Mouse (Mus musculus) forebrain, embryonic 16.5 days (tissue): Measurements from ENCODE around the gene Zdhhc11. TPM values are rescaled to one million over a fixed set of nuclear protein-coding genes. Genes with fewer than 3 reads are reported as not detected.
A peak's percentile ranks its signal among the peaks of the same experiment; 100 is the strongest.

Experiments used
- ATAC-seq: fragments of 200-750 bp; cut with Nextera tagmentation; 2 replicates; pipeline ENCODE4 v1.8.0; 2017; ENCODE audit warnings: mild to moderate bottlenecking, moderate library complexity
- H3K27ac ChIP-seq: fragments of 300-500 bp; sonication (generic); 2 replicates; pipeline ENCODE4 v1.5.1; 2014; ENCODE audit warnings: low read length, control low read depth
- H3K27me3 ChIP-seq: fragments of 300-500 bp; sonication (generic); replicated peaks from 2 replicates; pipeline ENCODE4 v1.6.1; 2014; ENCODE audit warnings: low read length; ENCODE audit not compliant: control insufficient read depth, insufficient read depth
- H3K36me3 ChIP-seq: fragments of 300-500 bp; sonication (generic); 2 replicates; pipeline ENCODE4 v1.6.1; 2014; ENCODE audit not compliant: control insufficient read depth, insufficient read depth
- H3K4me1 ChIP-seq: fragments of 300-500 bp; sonication (generic); replicated peaks from 2 replicates; pipeline ENCODE4 v1.6.1; 2014; ENCODE audit warnings: low read length; ENCODE audit not compliant: control insufficient read depth, insufficient read depth
- H3K4me2 ChIP-seq: fragments of 300-500 bp; sonication (generic); 2 replicates; pipeline ENCODE4 v1.6.1; 2014; ENCODE audit warnings: mild to moderate bottlenecking, low read length, control low read depth
- H3K4me3 ChIP-seq: fragments of 300-500 bp; sonication (generic); replicated peaks from 2 replicates; pipeline ENCODE4 v1.5.1; 2014; ENCODE audit warnings: mild to moderate bottlenecking, low read length, control low read depth
- H3K9ac ChIP-seq: fragments of 300-500 bp; sonication (generic); replicated peaks from 2 replicates; pipeline ENCODE4 v1.6.1; 2014; ENCODE audit warnings: low read depth, low read length, control low read depth
- H3K9me3 ChIP-seq: fragments of 300-500 bp; sonication (generic); 2 replicates; pipeline ENCODE4 v1.6.1; 2016; ENCODE audit warnings: low read length; ENCODE audit not compliant: control insufficient read depth
- WGBS: fragments of 180-500 bp; shearing (Covaris S2); extraction: QIAGEN DNeasy Blood & Tissue Kit; methylation state at CpG from one replicate; pipeline ENCODE4 v1.1.7; 2014; 5-methylcytosine and 5-hydroxymethylcytosine counted together
- microRNA-seq: library from miRNA; unstranded; fragments of <30 nt; microRNA quantifications from one replicate; pipeline ENCODE4, GENCODE M21; 2017
- polyA plus RNA-seq: library from polyadenylated mRNA; unstranded; fragments of >200 nt; fragmentation: Nextera tagmentation; extraction: Ambion mirVana; gene quantifications from 2 replicates; pipeline ENCODE4 v1.2.1, GENCODE M21; 2015

Zdhhc11 gene
- polyA plus RNA-seq, 1 experiment from 2014 or later = not detected

DNA sequence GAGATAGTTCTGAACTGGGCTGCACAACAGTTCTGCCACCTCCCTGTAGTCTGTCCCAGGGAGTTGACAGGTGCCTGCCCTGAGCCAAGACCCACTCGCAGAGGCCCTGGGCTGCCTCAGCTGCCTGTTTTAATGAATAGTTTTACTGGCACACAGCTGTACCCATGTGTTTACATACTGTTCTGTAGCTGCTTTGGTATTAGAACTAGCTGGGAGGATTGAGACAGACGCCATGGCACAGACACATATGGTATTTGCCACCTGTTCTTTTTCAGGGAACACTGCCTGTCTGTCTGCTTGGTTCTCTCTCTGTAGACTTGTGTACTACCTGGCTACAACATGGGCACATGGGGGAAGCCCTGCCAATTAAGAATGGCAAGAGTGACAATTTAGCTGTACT, 71.1 kb downstream of the Zdhhc11 start:
- Histone ChIP-seq H3K4me1 (no peaks in the 10 kb centered on the region; the same call in 1 of the 2 replicates), H3K27me3 (no peaks in the 10 kb centered on the region), H3K36me3 (0 out of 2 replicates have a peak, but pooled peaks cover 3% of the 10 kb centered on the region), H3K27ac (no peak overlapping the region), H3K9me3 (no peaks in the 10 kb centered on the region), H3K4me2 (no peak overlapping the region), H3K9ac (no peak overlapping the region), H3K4me3 (no peak overlapping the region)
- WGBS = 58% methylated on average over 2 of the region's 2 CpGs
- ATAC-seq = peak; percentile 69

GRCm38 (mm10) chr13:74035776-74036175, 72.1 kb downstream of the Zdhhc11 start:
- no peak overlapping the region for H3K4me2 ChIP-seq
- no peaks in the 10 kb centered on the region; the same call in 1 of the 2 replicates for H3K4me1 ChIP-seq
- no peak overlapping the region for H3K27ac ChIP-seq
- H3K27me3 ChIP-seq = no peaks in the 10 kb centered on the region
- H3K9me3 ChIP-seq = no peaks in the 10 kb centered on the region
- H3K9ac ChIP-seq = no peak overlapping the region
- 0 out of 2 replicates have a peak, but pooled peaks cover 5% of the 10 kb centered on the region for H3K36me3 ChIP-seq
- no peak overlapping the region for H3K4me3 ChIP-seq
- ATAC-seq = no peak
- WGBS = 90% methylated on average over 2 of the region's 2 CpGs

GRCm38 (mm10) chr13:74039926-74040325, 76.3 kb downstream of the Zdhhc11 start:
- H3K4me1 ChIP-seq = no peaks in the 10 kb centered on the region; the same call in 1 of the 2 replicates
- peaks cover 5% of the 10 kb centered on the region; the same call in 1 of the 2 replicates for H3K36me3 ChIP-seq
- H3K9me3 ChIP-seq = no peaks in the 10 kb centered on the region
- no peak overlapping the region for H3K4me2 ChIP-seq
- H3K4me3 ChIP-seq = no peak overlapping the region
- no peak overlapping the region for H3K27ac ChIP-seq
- no peak overlapping the region for H3K9ac ChIP-seq
- no peaks in the 10 kb centered on the region for H3K27me3 ChIP-seq
- ATAC-seq = no peak
- WGBS = 94% methylated on average over 3 of the region's 3 CpGs

Small RNA genes lying within 50 kb of the gene (microRNA-seq; reads per million reads assigned to microRNA genes)
- not detected for gene Gm25197

Other genes with a start within 250 kb of the Zdhhc11 start
- 13.5 and 14.9 TPM in 2 replicates for gene Slc12a7, start 230.8 kb upstream of the Zdhhc11 start, polyA plus RNA-seq
- gene Nkd2, start 116.2 kb upstream of the Zdhhc11 start, polyA plus RNA-seq = 11.0 and 12.2 TPM in 2 replicates
- gene Trip13, start 26.1 kb upstream of the Zdhhc11 start, polyA plus RNA-seq = 16.5 and 18.9 TPM in 2 replicates
- 102 and 104 TPM in 2 replicates for gene Brd9, start 26.0 kb upstream of the Zdhhc11 start, polyA plus RNA-seq
- 9.6 and 10.7 TPM in 2 replicates for gene Tppp, start 45.6 kb downstream of the Zdhhc11 start, polyA plus RNA-seq
- gene Cep72, start 98.4 kb downstream of the Zdhhc11 start, polyA plus RNA-seq = 10.3 and 10.4 TPM in 2 replicates
- gene Slc9a3, start 157.6 kb downstream of the Zdhhc11 start, polyA plus RNA-seq = 0.08 TPM in 1 of 2 replicates, not detected in the other
- 107 and 118 TPM in 2 replicates for gene Exoc3, start 244.9 kb downstream of the Zdhhc11 start, polyA plus RNA-seq